Mouse (Mus musculus): Measurements from ENCODE around the gene Sprn. TPM values are rescaled to one million over a fixed set of nuclear protein-coding genes. Genes with fewer than 3 reads are reported as not detected.
A peak's percentile ranks its signal among the peaks of the same experiment; 100 is the strongest.
"Not testable (repeated sequence)": the region's sequence is repeated elsewhere in the genome, so short reads cannot be mapped to it uniquely, and the experiment has no call there.

Sprn gene
- polyA plus RNA-seq, 1 experiment from 2014 or later = 0.72 TPM

DNA sequence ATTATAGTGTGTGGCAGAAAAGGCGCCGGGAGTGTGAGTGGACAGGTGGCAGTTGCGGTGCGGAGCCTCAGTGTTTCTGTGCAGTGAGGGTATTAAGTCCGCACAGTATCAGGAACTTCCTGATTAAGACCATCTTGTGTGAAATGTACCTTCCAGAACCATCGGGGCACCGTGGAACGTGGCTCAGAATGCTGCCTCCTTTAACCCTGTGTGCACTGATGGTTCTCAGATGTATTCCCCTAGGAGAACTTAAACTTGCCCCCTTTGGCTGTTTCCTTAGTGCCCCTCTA lies 16.7 kb downstream of the Sprn start:
- peak overlapping the region; percentile 86 for H3K4me3 ChIP-seq
- H3K36me3 ChIP-seq = peaks cover 8% of the 10 kb centered on the region
- ATAC-seq (ENCODE audit: insufficient number of reproducible peaks, insufficient read depth, low FRiP score, low TSS enrichment, low read depth) = no peak
- 0% methylated on average over 8 of the region's 8 CpGs for WGBS
- H3K27me3 ChIP-seq = no peaks in the 10 kb centered on the region
- H3K4me1 ChIP-seq = peaks cover 5% of the 10 kb centered on the region
- H3K4me2 ChIP-seq = peak overlapping the region; percentile 89
- no peaks in the 10 kb centered on the region for H3K9me3 ChIP-seq
- peak overlapping the region; percentile 79 for H3K27ac ChIP-seq
- H3K9ac ChIP-seq = peak overlapping the region; percentile 88

DNA sequence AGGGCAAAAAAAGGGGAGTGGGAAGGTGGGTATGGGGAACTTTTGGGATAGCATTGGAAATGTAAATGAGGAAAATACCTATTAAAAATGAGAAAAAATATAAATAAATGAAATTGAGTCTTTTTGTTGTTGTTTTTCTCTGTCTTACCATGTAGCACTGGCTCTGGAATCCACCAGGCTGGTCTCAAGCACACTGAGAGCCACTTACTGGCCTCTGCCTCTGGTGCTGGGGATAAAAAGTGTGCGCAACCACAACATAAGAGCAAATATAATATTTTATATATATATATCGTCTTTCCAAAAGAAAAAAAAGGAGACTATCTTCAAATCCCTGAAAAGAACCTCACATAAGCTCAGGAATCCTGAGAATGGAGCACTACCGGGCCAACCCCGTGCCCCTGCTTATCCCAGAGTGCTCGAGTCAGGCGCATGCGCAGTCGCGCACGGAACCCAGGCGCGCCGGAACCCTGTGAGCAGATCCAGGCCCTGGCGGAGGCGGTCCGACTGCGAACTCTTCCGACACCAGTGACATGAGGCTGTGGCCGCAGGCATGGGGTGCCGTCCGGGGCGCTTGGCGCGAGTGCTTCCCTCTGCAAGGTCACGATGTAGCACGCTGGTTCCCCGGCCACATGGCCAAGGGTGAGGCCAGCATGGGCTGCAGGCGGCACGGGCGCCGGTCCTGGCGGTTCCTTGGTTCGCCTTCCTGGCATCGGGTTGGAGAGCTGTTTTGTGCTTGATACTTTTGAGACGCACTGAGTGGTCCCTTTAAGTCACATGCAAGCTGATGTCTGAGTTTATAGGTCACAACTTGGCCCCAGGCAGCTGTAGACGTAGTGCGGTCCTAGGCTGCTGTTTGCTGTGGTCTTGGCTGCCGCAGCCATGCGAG lies 17.3 kb downstream of the Sprn start, which contains the start of gene Mtg1:
Gene Mtg1 (plus strand): TSS at position 430 of the 886 bp plus-strand sequence.
- Histone ChIP-seq H3K36me3 (peaks cover 8% of the 10 kb centered on the region), H3K9me3 (no peaks in the 10 kb centered on the region), H3K9ac (peak within 1 kb of the TSS; percentile 88), H3K4me2 (peak within 1 kb of the TSS; percentile 89), H3K4me3 (peak within 1 kb of the TSS; percentile 86), H3K4me1 (peaks cover 5% of the 10 kb centered on the region), H3K27me3 (no peaks in the 10 kb centered on the region), H3K27ac (peak within 1 kb of the TSS; percentile 79)
- WGBS = 2% methylated on average over 39 of the region's 39 CpGs
- peak; percentile 95 for ATAC-seq (ENCODE audit: insufficient number of reproducible peaks, insufficient read depth, low FRiP score, low TSS enrichment, low read depth)

DNA sequence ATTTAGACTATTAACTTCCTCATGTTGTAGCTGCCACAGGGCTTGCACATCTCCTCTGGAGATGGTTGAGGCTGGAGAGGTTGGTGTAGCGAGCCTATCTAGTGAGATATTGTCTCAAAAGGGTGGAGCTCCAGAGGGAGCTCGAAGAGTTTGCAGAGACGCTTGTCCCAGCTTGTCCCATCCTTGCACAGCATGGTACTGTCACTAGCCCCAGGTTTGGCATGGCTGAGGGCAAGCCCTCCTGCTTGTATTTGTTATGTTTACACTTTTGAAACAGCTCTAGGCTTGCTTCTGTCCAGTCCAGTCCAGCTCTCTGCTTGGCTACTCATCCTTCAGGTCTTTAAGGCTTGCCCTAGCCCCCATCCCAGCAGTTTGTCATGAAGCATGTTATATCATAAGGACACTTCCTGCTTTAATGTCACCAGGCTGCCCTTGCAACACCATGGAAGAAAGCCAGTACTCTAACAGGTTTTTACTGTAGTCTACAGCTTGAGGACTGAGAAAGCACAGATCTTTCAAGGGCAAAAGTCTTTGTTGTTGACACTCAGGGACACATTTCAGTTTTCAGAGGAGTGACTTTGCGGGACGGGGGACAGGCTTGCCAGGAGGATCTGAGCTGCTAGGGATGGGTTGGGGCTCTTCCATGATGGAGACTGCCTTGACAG lies 19.4 kb downstream of the Sprn start:
- Histone ChIP-seq H3K4me1 (peaks cover 5% of the 10 kb centered on the region), H3K9ac (no peak overlapping the region), H3K27me3 (no peaks in the 10 kb centered on the region), H3K27ac (no peak overlapping the region), H3K9me3 (no peaks in the 10 kb centered on the region), H3K4me3 (no peak overlapping the region), H3K4me2 (no peak overlapping the region), H3K36me3 (peaks cover 15% of the 10 kb centered on the region)
- no peak for ATAC-seq (ENCODE audit: insufficient number of reproducible peaks, insufficient read depth, low FRiP score, low TSS enrichment, low read depth)
- WGBS = 89% methylated on average over 5 of the region's 5 CpGs

DNA sequence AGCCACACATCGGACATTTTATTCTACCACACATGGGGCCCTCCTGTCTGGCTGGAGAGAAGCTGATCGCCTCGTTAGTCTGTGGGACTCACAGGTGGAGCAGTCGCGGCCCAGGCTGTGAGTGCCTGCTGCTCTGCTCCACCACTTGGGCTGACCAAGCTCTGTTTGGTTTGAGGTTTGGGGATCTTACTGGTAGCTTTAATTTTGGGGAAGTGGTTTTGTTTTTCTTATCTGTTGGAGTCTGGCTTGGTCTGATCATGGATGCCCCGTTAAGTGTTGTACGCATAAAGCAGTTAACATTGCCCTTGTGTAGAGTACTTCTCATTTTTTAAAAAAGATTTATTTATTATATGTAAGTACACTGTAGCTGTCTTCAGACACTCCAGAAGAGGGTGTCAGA lies 20.6 kb downstream of the Sprn start:
- H3K4me3 ChIP-seq; H3K4me2 ChIP-seq; H3K4me1 ChIP-seq; H3K27ac ChIP-seq; H3K9ac ChIP-seq; H3K27me3 ChIP-seq; H3K9me3 ChIP-seq; ATAC-seq (ENCODE audit: insufficient number of reproducible peaks, insufficient read depth, low FRiP score, low TSS enrichment, low read depth): not testable (repeated sequence)
- WGBS = 86% methylated on average over 7 of the region's 7 CpGs
- H3K36me3 ChIP-seq = peaks cover 26% of the 10 kb centered on the region

DNA sequence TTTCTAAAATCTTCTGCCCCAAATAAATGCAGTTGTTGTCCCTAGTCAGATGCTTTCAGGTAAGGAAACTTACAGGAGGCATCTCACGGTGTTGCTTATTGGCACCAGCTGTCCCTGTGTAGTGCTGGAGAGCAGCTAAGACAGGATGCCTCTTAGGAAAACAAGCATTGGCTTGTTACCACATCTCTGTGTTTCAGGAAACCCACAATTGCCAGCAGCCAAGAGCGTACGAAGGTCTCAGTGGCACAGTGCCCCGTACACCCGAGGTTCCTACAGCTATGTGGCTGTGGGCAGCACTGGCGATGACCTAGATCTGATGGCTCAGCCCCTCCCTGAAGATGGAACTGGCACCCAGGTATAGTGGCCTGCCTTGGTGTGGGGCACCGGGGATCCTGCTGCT lies 22.5 kb downstream of the Sprn start:
- H3K4me1 ChIP-seq; H3K4me2 ChIP-seq; H3K27ac ChIP-seq; H3K9ac ChIP-seq; H3K4me3 ChIP-seq; H3K9me3 ChIP-seq; H3K27me3 ChIP-seq; ATAC-seq (ENCODE audit: insufficient number of reproducible peaks, insufficient read depth, low FRiP score, low TSS enrichment, low read depth): not testable (repeated sequence)
- H3K36me3 ChIP-seq = peaks cover 26% of the 10 kb centered on the region
- WGBS = 84% methylated on average over 7 of the region's 7 CpGs

DNA sequence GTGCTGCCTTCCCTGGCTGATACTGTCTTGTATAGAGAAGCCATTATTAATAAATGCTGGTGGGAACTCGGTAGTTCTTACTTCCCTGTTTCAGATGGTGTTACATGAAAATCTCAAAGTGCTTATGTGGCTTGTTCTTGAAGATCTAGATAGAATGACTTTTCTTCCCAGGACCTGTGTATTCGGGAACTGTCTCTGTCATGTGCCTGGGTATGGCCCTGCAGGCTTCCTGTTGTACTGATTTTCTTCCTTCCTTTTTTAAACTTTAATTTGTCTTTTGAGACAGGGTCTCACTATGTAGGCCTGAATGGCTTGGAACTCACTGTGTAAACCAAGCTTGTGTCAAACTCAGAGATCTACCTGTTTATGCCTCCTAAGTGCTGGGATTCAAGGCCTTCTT lies 26.8 kb downstream of the Sprn start:
- peaks cover 10% of the 10 kb centered on the region for H3K4me1 ChIP-seq
- 88% methylated on average over 2 of the region's 2 CpGs for WGBS
- ATAC-seq (ENCODE audit: insufficient number of reproducible peaks, insufficient read depth, low FRiP score, low TSS enrichment, low read depth) = no peak
- H3K27ac ChIP-seq = no peak overlapping the region
- H3K9ac ChIP-seq = no peak overlapping the region
- H3K9me3 ChIP-seq = no peaks in the 10 kb centered on the region
- H3K4me2 ChIP-seq = no peak overlapping the region
- H3K4me3 ChIP-seq = no peak overlapping the region
- H3K27me3 ChIP-seq = no peaks in the 10 kb centered on the region
- H3K36me3 ChIP-seq = peaks cover 19% of the 10 kb centered on the region

DNA sequence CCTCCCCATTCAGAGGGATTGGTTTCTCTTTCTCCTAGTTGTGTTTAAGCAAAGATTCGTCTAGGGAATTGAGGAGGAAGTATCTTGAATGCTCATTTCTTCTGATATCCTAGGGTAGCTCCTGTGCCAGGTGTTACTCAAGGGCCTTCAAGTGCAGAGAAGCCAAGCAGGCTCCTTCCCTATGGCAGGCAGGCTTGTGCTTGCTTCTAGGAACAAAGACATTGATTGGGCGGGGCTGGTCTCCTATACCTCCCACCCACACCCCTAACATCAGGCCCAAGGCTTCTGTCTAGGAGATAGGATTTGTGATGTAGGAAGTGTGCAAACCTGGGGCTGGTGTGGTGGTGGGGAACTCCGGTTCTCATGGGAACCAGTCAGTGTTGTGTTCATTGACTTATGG lies 27.7 kb downstream of the Sprn start:
- peak overlapping the region; percentile 32 for H3K4me2 ChIP-seq
- H3K9me3 ChIP-seq = no peaks in the 10 kb centered on the region
- peaks cover 19% of the 10 kb centered on the region for H3K36me3 ChIP-seq
- 81% methylated on average over 3 of the region's 3 CpGs for WGBS
- H3K27ac ChIP-seq = no peak overlapping the region
- ATAC-seq (ENCODE audit: insufficient number of reproducible peaks, insufficient read depth, low FRiP score, low TSS enrichment, low read depth) = no peak
- H3K27me3 ChIP-seq = no peaks in the 10 kb centered on the region
- H3K9ac ChIP-seq = 0 out of 2 replicates have a peak overlapping the region, but pooled peaks have one; percentile 17
- no peak overlapping the region for H3K4me3 ChIP-seq
- H3K4me1 ChIP-seq = peaks cover 10% of the 10 kb centered on the region

DNA sequence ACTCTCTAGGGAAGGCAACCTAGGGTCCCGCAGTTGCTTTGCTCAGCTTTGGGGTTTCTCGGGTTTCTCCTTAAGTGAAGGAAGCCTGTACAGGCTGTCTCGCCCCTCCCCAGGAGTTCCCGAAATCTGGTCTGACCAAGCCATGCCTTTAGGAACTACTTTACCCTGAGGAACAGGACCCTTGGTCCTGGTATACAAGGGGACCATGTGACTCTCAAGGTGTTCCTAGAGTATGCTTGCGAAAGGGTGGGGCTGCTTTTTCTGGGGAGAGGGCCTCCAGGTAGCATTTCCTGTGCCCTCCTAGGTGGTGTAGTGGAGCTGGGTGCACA lies 28.7 kb downstream of the Sprn start:
- H3K27ac ChIP-seq = peak overlapping the region; percentile 57; the same call in 1 of the 2 replicates
- H3K27me3 ChIP-seq = no peaks in the 10 kb centered on the region
- peak overlapping the region; percentile 81 for H3K4me2 ChIP-seq
- H3K9me3 ChIP-seq = no peaks in the 10 kb centered on the region
- H3K4me3 ChIP-seq = peak overlapping the region; percentile 75
- WGBS = 6% methylated on average over 5 of the region's 5 CpGs
- H3K9ac ChIP-seq = peak overlapping the region; percentile 84
- no peak for ATAC-seq (ENCODE audit: insufficient number of reproducible peaks, insufficient read depth, low FRiP score, low TSS enrichment, low read depth)
- H3K4me1 ChIP-seq = peaks cover 10% of the 10 kb centered on the region
- H3K36me3 ChIP-seq = peaks cover 19% of the 10 kb centered on the region

DNA sequence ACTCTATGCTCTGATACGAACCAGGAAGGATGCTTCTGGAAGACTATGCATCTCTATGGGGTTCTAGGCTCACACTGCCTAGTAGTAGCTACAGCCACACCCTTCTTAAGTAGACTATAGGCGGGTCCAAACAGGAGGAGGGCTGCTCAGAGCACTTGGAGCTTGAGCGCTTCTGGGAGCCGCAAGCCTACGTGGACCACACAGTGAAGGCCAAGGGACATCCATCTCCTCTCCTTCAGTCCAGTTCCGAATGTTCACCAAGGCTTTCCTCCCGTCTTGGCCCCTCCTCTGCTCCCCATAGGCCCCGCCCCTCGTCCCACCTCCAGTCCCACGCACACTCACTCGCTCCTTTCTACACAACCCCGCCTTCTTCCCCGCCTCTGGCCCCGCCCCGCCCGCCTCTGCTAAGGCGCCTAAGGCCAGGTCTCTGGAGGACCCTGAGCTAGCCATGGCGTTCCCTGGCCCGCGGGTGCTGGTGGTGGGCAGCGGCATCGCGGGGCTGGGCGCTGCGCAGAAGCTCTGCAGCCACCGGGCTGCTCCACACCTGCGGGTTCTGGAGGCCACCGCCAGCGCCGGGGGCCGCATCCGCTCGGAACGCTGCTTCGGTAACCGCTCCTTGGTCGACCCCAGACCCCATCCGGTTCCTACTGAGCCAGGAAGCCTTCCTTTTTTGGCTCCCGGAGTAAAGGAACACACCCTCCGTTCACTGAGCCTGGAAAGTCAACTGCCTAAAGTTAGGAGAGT lies 29.2 kb downstream of the Sprn start:
- Histone ChIP-seq H3K36me3 (peaks cover 14% of the 10 kb centered on the region), H3K4me3 (peak overlapping the region; percentile 75), H3K4me1 (peaks cover 10% of the 10 kb centered on the region), H3K9me3 (no peaks in the 10 kb centered on the region), H3K27me3 (no peaks in the 10 kb centered on the region), H3K4me2 (peak overlapping the region; percentile 81), H3K9ac (peak overlapping the region; percentile 84), H3K27ac (peak overlapping the region; percentile 57; the same call in 1 of the 2 replicates)
- peak; percentile 94 for ATAC-seq (ENCODE audit: insufficient number of reproducible peaks, insufficient read depth, low FRiP score, low TSS enrichment, low read depth)
- 2% methylated on average over 40 of the region's 40 CpGs for WGBS

DNA sequence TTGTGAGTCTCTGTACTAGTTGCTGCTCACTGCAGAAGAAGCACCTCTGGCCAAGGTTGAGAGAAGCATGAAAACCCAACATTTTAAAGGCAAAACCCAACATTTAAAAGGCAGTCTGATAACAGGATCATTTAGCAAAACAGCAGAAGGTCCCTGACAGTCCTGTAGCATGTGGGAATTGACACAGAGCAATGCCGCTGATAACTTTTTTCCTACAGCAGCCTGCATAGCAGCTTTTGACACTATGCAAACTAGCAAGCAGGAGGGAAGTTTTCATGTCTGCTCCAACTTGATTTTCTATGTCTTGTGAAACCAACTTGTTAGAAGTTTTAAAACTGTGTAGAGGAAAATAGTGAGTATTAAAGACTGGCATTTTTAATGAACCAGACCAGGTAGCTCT lies 30.3 kb downstream of the Sprn start:
- no peak overlapping the region for H3K4me3 ChIP-seq
- no peaks in the 10 kb centered on the region for H3K27me3 ChIP-seq
- H3K9me3 ChIP-seq = no peaks in the 10 kb centered on the region
- H3K9ac ChIP-seq = no peak overlapping the region
- peaks cover 10% of the 10 kb centered on the region for H3K4me1 ChIP-seq
- H3K27ac ChIP-seq = no peak overlapping the region
- H3K4me2 ChIP-seq = no peak overlapping the region
- peaks cover 3% of the 10 kb centered on the region; the same call in 1 of the 2 replicates for H3K36me3 ChIP-seq
- no peak for ATAC-seq (ENCODE audit: insufficient number of reproducible peaks, insufficient read depth, low FRiP score, low TSS enrichment, low read depth)
- WGBS = 94% methylated on average over 1 of the region's 1 CpGs

DNA sequence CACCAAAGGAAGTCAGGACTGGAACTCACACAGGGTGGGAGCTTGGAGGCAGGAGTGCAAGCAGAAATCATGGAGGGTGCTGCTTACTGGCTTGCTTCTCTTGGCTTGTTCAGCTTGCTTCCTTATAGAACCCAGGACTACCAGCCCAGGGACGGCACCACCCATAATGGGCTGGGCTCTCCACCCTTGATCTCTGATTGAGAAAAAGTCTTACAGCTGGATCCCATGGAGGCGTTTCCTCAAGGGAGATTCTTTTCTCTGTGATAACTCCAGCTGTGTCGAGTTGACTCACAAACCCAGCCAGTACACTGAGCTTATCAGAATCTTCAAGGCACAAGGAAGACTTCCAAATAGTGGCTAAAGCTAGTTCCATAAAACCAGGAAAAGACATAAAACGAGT lies 31.9 kb downstream of the Sprn start:
- Histone ChIP-seq H3K9me3 (no peaks in the 10 kb centered on the region), H3K27me3 (no peaks in the 10 kb centered on the region), H3K4me2 (no peak overlapping the region), H3K9ac (no peak overlapping the region), H3K4me1 (peaks cover 10% of the 10 kb centered on the region), H3K36me3 (no peaks in the 10 kb centered on the region), H3K4me3 (no peak overlapping the region), H3K27ac (no peak overlapping the region)
- ATAC-seq (ENCODE audit: insufficient number of reproducible peaks, insufficient read depth, low FRiP score, low TSS enrichment, low read depth) = no peak
- 32% methylated on average over 4 of the region's 4 CpGs for WGBS

Measured in embryonic facial prominence, embryonic 13.5 days (tissue).